Mouse (Mus musculus) C2C12 (cell line): Measurements from ENCODE around the gene Kcnj12. TPM values are rescaled to one million over a fixed set of nuclear protein-coding genes. Genes with fewer than 3 reads are reported as not detected.

Experiments
- H3K27me3 ChIP-seq: one replicate; pipeline ENCODE4 v1.6.1; 2011; ENCODE audit not compliant: control insufficient read depth, insufficient read depth, insufficient read length
- H3K36me3 ChIP-seq: one replicate; pipeline ENCODE4 v1.6.1; 2011; ENCODE audit not compliant: control insufficient read depth, insufficient read depth
- H3K4me3 ChIP-seq: one replicate; pipeline ENCODE4 v1.5.1; 2011; ENCODE audit warnings: mild to moderate bottlenecking, control low read depth; ENCODE audit not compliant: poor library complexity, insufficient read depth, severe bottlenecking
- H3K79me2 ChIP-seq: one replicate; pipeline ENCODE4 v1.6.1; 2011; ENCODE audit not compliant: control insufficient read depth, insufficient read depth
- H3K79me3 ChIP-seq: one replicate; pipeline ENCODE4 v1.6.1; 2011; ENCODE audit warnings: low read depth, control low read depth
- H3ac ChIP-seq: one replicate; pipeline ENCODE3; 2011; ENCODE audit warnings: low read depth; ENCODE audit not compliant: control insufficient read depth, insufficient read length
- CEBPB ChIP-seq: IDR thresholded peaks from one replicate; pipeline ENCODE4 v1.6.1; 2011; ENCODE audit warnings: low read depth, mild to moderate bottlenecking, control low read depth, moderate library complexity
- CTCF ChIP-seq: IDR thresholded peaks from one replicate; pipeline ENCODE4 v1.5.1; 2011; ENCODE audit not compliant: control insufficient read depth, insufficient read depth, insufficient read length
- FOSL1 ChIP-seq: IDR thresholded peaks from one replicate; pipeline ENCODE4 v1.8.0; 2011; ENCODE audit warnings: mild to moderate bottlenecking, low read length; ENCODE audit not compliant: poor library complexity, insufficient read depth, severe bottlenecking
- MAX ChIP-seq: IDR thresholded peaks from one replicate; pipeline ENCODE4 v1.6.1; 2011; ENCODE audit warnings: mild to moderate bottlenecking, control low read depth
- MYOD1 ChIP-seq: IDR thresholded peaks from one replicate; pipeline ENCODE4 v1.6.1; 2011; ENCODE audit warnings: low read depth; ENCODE audit not compliant: control insufficient read depth, insufficient read length
- MYOG ChIP-seq: IDR thresholded peaks from one replicate; pipeline ENCODE4 v1.6.1; 2011; ENCODE audit not compliant: control insufficient read depth, insufficient read length; ENCODE audit errors: extremely low read depth
- USF1 ChIP-seq: IDR thresholded peaks from one replicate; pipeline ENCODE4 v1.6.1; 2011; ENCODE audit warnings: low read depth, mild to moderate bottlenecking, control low read depth, moderate library complexity
- polyA plus RNA-seq: library from polyadenylated mRNA; unstranded; fragments of >200 nt; fragmentation: generic; extraction: Trizol; gene quantifications from one replicate; pipeline ENCODE4 v1.2.1, GENCODE M21; 2012; ENCODE audit warnings: missing spikeins

Gene Kcnj12
- polyA plus RNA-seq, 1 experiment: 0.62 TPM

GRCm38 (mm10) chr11:61023416-61024200 is 1.2 kb downstream of the Kcnj12 start:
- no peak overlapping the region for H3ac ChIP-seq
- no peaks in the 10 kb centered on the region for H3K36me3 ChIP-seq
- no peaks in the 10 kb centered on the region for H3K79me2 ChIP-seq
- H3K4me3 ChIP-seq: no peak overlapping the region
- H3K27me3 ChIP-seq: peaks cover 50% of the 10 kb centered on the region
- no peaks in the 10 kb centered on the region for H3K79me3 ChIP-seq
- TF ChIP-seq CEBPB (no peak), CTCF (no peak), MAX (no peak), FOSL1 (no peak)

GRCm38 (mm10) chr11:61024388-61024787 is 2.0 kb downstream of the Kcnj12 start:
- peaks cover 49% of the 10 kb centered on the region for H3K27me3 ChIP-seq
- no peak for TF ChIP-seq CEBPB
- TF ChIP-seq MYOG: no peak
- TF ChIP-seq USF1: no peak
- TF ChIP-seq FOSL1: no peak
- TF ChIP-seq MYOD1: no peak
- TF ChIP-seq CTCF: no peak
- no peak for TF ChIP-seq MAX
- H3K79me3 ChIP-seq: no peaks in the 10 kb centered on the region
- H3ac ChIP-seq: no peak overlapping the region
- H3K79me2 ChIP-seq: no peaks in the 10 kb centered on the region
- no peaks in the 10 kb centered on the region for H3K36me3 ChIP-seq
- no peak overlapping the region for H3K4me3 ChIP-seq

- Histone ChIP-seq H3K79me3 (no peaks in the 10 kb centered on the region), H3K79me2 (no peaks in the 10 kb centered on the region), H3K27me3 (peaks cover 47% of the 10 kb centered on the region), H3K36me3 (no peaks in the 10 kb centered on the region), H3ac (no peak overlapping the region), H3K4me3 (no peak overlapping the region)
- TF ChIP-seq FOSL1 (no peak), MYOG (no peak), CTCF (no peak), CEBPB (no peak), MYOD1 (no peak), MAX (no peak), USF1 (no peak)
Observed at GRCm38 (mm10) chr11:61024996-61025395, 2.6 kb downstream of the Kcnj12 start.

GRCm38 (mm10) chr11:61025594-61025993 is 3.2 kb downstream of the Kcnj12 start:
- TF ChIP-seq CTCF (no peak), MYOD1 (no peak), MAX (no peak), USF1 (no peak), CEBPB (no peak), MYOG (no peak)
- no peaks in the 10 kb centered on the region for H3K36me3 ChIP-seq
- H3K27me3 ChIP-seq: peaks cover 44% of the 10 kb centered on the region
- no peak overlapping the region for H3K4me3 ChIP-seq
- no peaks in the 10 kb centered on the region for H3K79me2 ChIP-seq
- H3K79me3 ChIP-seq: no peaks in the 10 kb centered on the region
- H3ac ChIP-seq: no peak overlapping the region

- H3K27me3 ChIP-seq: peaks cover 36% of the 10 kb centered on the region
- no peak for TF ChIP-seq MYOG
- TF ChIP-seq FOSL1: no peak
- TF ChIP-seq MYOD1: no peak
- no peak for TF ChIP-seq CEBPB
- no peak overlapping the region for H3ac ChIP-seq
- H3K36me3 ChIP-seq: no peaks in the 10 kb centered on the region
- H3K4me3 ChIP-seq: no peak overlapping the region
- no peaks in the 10 kb centered on the region for H3K79me2 ChIP-seq
- H3K79me3 ChIP-seq: no peaks in the 10 kb centered on the region
Observed at GRCm38 (mm10) chr11:61026381-61026780, 4.0 kb downstream of the Kcnj12 start.

- Histone ChIP-seq H3K79me2 (no peaks in the 10 kb centered on the region), H3ac (no peak overlapping the region), H3K79me3 (no peaks in the 10 kb centered on the region), H3K27me3 (peaks cover 28% of the 10 kb centered on the region), H3K4me3 (no peak overlapping the region), H3K36me3 (no peaks in the 10 kb centered on the region)
- TF ChIP-seq USF1 (no peak), FOSL1 (no peak), CEBPB (no peak), MYOD1 (no peak), MYOG (no peak), MAX (no peak), CTCF (no peak)
Observed at GRCm38 (mm10) chr11:61027160-61027559, 4.8 kb downstream of the Kcnj12 start.
